Mouse (Mus musculus) ES-Bruce4 (cell line): ENCODE measurements at regions not wholly inside any gene's neighbourhood (a gene's known extent, or its start where the extent isn't known, plus 50 kb on each side); places are given as distances from the start of the nearest gene placed in this dataset.

Experiments used
- H3K27ac ChIP-seq: 2 replicates; pipeline ENCODE4 v1.5.1; 2012; ENCODE audit warnings: low read length, inconsistent platforms; ENCODE audit not compliant: insufficient read depth
- H3K27me3 ChIP-seq: 2 replicates; pipeline ENCODE4 v1.6.1; 2012; ENCODE audit warnings: mild to moderate bottlenecking, low read length, inconsistent platforms; ENCODE audit not compliant: control insufficient read depth, poor library complexity, insufficient read depth, severe bottlenecking
- H3K36me3 ChIP-seq: 2 replicates; pipeline ENCODE4 v1.6.1; 2012; ENCODE audit warnings: inconsistent platforms, mild to moderate bottlenecking, low read length, moderate library complexity; ENCODE audit not compliant: control insufficient read depth, poor library complexity, insufficient read depth, severe bottlenecking
- H3K4me1 ChIP-seq: one replicate; pipeline ENCODE4 v1.8.1; 2011; ENCODE audit warnings: low read length; ENCODE audit not compliant: control insufficient read depth, insufficient read depth
- H3K4me3 ChIP-seq: 2 replicates; pipeline ENCODE4 v1.5.1; 2011; ENCODE audit warnings: low read depth, mild to moderate bottlenecking, low read length
- H3K9ac ChIP-seq: 2 replicates; pipeline ENCODE4 v1.6.1; 2012; ENCODE audit warnings: low read depth, mild to moderate bottlenecking, inconsistent platforms; ENCODE audit not compliant: poor library complexity, severe bottlenecking
- H3K9me3 ChIP-seq: replicated peaks from 2 replicates; pipeline ENCODE4 v1.6.1; 2012; ENCODE audit warnings: mild to moderate bottlenecking, low read length, inconsistent platforms; ENCODE audit not compliant: control insufficient read depth, poor library complexity, insufficient read depth, severe bottlenecking
- CTCF ChIP-seq: IDR thresholded peaks from one replicate; pipeline ENCODE4 v1.8.1; 2011; ENCODE audit warnings: low read depth, low read length
- EP300 ChIP-seq: IDR thresholded peaks from 2 replicates; pipeline ENCODE4 v1.6.1; 2011; ENCODE audit warnings: low read depth, low read length; ENCODE audit not compliant: insufficient read depth
- POLR2A ChIP-seq: IDR thresholded peaks from one replicate; pipeline ENCODE4 v1.8.1; 2011; ENCODE audit warnings: low read length; ENCODE audit not compliant: insufficient read depth

DNA sequence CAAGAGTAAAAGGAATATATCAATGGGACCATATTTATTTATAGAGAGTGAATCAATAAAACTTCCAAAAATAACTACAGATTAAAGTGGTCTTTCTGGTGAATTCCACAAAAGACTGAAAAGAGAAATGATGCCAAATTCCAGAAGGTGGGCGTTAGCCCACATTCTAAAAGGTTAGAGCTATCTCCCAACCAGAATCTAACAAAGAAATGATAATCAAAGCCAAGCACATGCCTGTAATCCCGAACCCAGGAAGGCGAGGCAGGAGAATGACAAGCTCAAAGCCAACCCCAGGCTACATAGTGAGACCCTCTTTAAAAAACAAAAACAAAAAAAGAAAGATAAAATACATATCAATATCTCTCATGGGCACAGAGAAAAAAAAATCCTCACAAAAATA lies 502.6 kb downstream of the Zfp536 start:
- Histone ChIP-seq H3K36me3 (no peaks in the 10 kb centered on the region), H3K27me3 (no peaks in the 10 kb centered on the region), H3K27ac (no peak overlapping the region), H3K4me1 (no peaks in the 10 kb centered on the region), H3K9me3 (peaks cover 5% of the 10 kb centered on the region), H3K9ac (no peak overlapping the region), H3K4me3 (no peak overlapping the region)
- TF ChIP-seq EP300, result no peak
- no peak for TF ChIP-seq CTCF
- no peak for TF ChIP-seq POLR2A

GRCm38 (mm10) chr7:37290018-37290417 lies 483.4 kb downstream of the Zfp536 start:
- H3K4me3 ChIP-seq, result no peak overlapping the region
- H3K27ac ChIP-seq, result no peak overlapping the region
- TF ChIP-seq EP300, result no peak
- TF ChIP-seq CTCF, result no peak
- TF ChIP-seq POLR2A, result no peak
- no peaks in the 10 kb centered on the region; the same call in 1 of the 2 replicates for H3K27me3 ChIP-seq
- H3K4me1 ChIP-seq, result no peaks in the 10 kb centered on the region
- no peaks in the 10 kb centered on the region for H3K36me3 ChIP-seq
- no peak overlapping the region for H3K9ac ChIP-seq
- H3K9me3 ChIP-seq, result no peaks in the 10 kb centered on the region

- no peaks in the 10 kb centered on the region for H3K4me1 ChIP-seq
- TF ChIP-seq POLR2A (no peak), EP300 (no peak), CTCF (no peak)
- H3K9ac ChIP-seq, result no peak overlapping the region
- no peak overlapping the region for H3K27ac ChIP-seq
- no peaks in the 10 kb centered on the region for H3K9me3 ChIP-seq
- no peaks in the 10 kb centered on the region for H3K36me3 ChIP-seq
- H3K4me3 ChIP-seq, result no peak overlapping the region
- no peaks in the 10 kb centered on the region; the same call in 1 of the 2 replicates for H3K27me3 ChIP-seq
Measured at GRCm38 (mm10) chr7:37290493-37291045, 482.9 kb downstream of the Zfp536 start.

GRCm38 (mm10) chr7:37291726-37292125 lies 481.7 kb downstream of the Zfp536 start:
- H3K27me3 ChIP-seq, result no peaks in the 10 kb centered on the region; the same call in 1 of the 2 replicates
- no peak overlapping the region for H3K9ac ChIP-seq
- H3K9me3 ChIP-seq, result no peaks in the 10 kb centered on the region
- no peaks in the 10 kb centered on the region for H3K4me1 ChIP-seq
- TF ChIP-seq POLR2A, result no peak
- no peak for TF ChIP-seq EP300
- H3K27ac ChIP-seq, result no peak overlapping the region
- no peak overlapping the region for H3K4me3 ChIP-seq
- no peaks in the 10 kb centered on the region for H3K36me3 ChIP-seq

DNA sequence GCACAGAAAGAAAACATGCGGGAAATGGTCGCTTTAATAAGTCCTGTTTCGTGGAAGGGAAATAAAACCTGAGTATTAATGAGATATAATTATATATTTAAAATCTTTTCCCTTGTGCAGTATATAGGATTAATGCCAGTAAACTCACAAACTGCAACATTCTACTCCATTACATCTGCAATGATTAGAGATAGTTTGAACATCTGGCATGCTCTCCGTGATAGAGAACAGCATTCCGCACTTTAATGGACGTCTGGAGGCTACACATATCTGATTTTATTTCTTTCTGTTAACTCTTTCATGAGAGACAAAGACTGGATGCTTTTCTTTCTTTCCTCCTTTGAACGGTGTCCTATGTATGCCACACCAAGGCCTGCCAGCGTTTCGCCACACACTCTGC lies 480.9 kb downstream of the Zfp536 start:
- Histone ChIP-seq H3K4me3 (no peak overlapping the region), H3K9me3 (no peaks in the 10 kb centered on the region), H3K9ac (no peak overlapping the region), H3K4me1 (no peaks in the 10 kb centered on the region), H3K36me3 (no peaks in the 10 kb centered on the region), H3K27ac (no peak overlapping the region), H3K27me3 (no peaks in the 10 kb centered on the region; the same call in 1 of the 2 replicates)
- TF ChIP-seq EP300 (no peak), CTCF (no peak), POLR2A (no peak)

DNA sequence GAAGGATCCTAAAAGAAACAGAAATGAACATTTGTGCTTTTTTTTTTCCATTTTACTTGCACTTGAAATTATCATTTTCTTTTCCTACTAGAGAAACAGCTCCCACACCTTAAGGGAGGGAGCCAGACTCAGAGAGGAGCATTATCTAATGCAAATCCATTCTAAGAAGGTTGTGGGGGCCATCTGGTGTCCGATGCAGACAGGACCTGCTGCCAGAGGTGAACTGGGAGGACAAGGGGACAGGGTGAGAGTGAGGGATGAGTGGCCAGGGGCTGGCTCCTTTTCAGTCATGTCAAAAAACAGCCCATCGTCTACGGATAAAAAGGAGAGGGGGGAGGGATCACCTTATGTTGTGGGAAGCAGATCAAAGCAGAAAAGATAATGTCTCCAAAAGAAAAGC lies 474.6 kb downstream of the Zfp536 start:
- no peaks in the 10 kb centered on the region for H3K27me3 ChIP-seq
- no peaks in the 10 kb centered on the region for H3K4me1 ChIP-seq
- H3K4me3 ChIP-seq, result no peak overlapping the region
- no peak overlapping the region for H3K9ac ChIP-seq
- H3K9me3 ChIP-seq, result no peaks in the 10 kb centered on the region
- no peaks in the 10 kb centered on the region for H3K36me3 ChIP-seq
- TF ChIP-seq CTCF (no peak), POLR2A (no peak), EP300 (no peak)
- H3K27ac ChIP-seq, result no peak overlapping the region
